Mouse (Mus musculus) lung, adult 2 months (tissue): Measurements from ENCODE around the gene Gsk3b.

ENCODE experiments used
- CTCF ChIP-seq: fragments of 200-500 bp; IDR thresholded peaks from 2 replicates; pipeline ENCODE4 v1.5.1; 2011; ENCODE audit warnings: mild to moderate bottlenecking, low read length, control low read depth; ENCODE audit not compliant: insufficient read depth
- POLR2A ChIP-seq: fragments of 200-500 bp; IDR thresholded peaks from 2 replicates; pipeline ENCODE4 v1.6.1; 2011; ENCODE audit warnings: low read depth, mild to moderate bottlenecking, control low read depth, low read length, borderline replicate concordance; ENCODE audit errors: extremely low read depth

DNA sequence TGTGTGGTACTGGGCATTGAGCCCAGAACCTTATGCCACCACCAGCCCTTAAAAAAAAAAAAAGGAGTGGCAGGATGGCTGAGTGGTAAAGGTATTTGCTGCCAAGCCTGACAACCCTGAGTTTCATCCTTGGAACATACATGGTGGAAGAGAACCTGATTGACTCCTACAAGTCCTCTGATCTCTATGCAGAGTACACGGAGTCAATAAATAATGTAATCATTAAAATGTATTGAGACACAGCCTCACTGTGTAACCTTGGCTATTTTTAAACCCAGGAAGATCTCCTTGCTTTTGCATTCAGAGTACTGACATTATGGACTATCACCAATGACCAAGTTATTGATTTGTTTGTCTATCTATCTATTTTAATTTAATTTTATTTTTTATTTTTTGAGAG is 30.9 kb upstream of the Gsk3b start:
- TF ChIP-seq CTCF (no peak), POLR2A (no peak)
